Mouse (Mus musculus) testis, adult 2 months (tissue): ENCODE data around the gene Srp54c. TPM values are rescaled to one million over a fixed set of nuclear protein-coding genes. Genes with fewer than 3 reads are reported as not detected.
"Not testable (repeated sequence)": the region's sequence is repeated elsewhere in the genome, so short reads cannot be mapped to it uniquely, and the experiment has no call there.

Experiments used
- H3K27ac ChIP-seq: fragments of 200-500 bp; 2 replicates; pipeline ENCODE4 v1.5.1; 2012; ENCODE audit warnings: low read depth, low read length; ENCODE audit not compliant: control insufficient read depth, insufficient read depth
- H3K27me3 ChIP-seq: fragments of 200-500 bp; 2 replicates; pipeline ENCODE4 v1.6.1; 2012; ENCODE audit warnings: mild to moderate bottlenecking, low read length, moderate library complexity; ENCODE audit not compliant: control insufficient read depth, insufficient read depth
- H3K36me3 ChIP-seq: fragments of 200-500 bp; 2 replicates; pipeline ENCODE4 v1.6.1; 2012; ENCODE audit warnings: mild to moderate bottlenecking, low read length; ENCODE audit not compliant: control insufficient read depth, insufficient read depth
- H3K4me1 ChIP-seq: fragments of 200-500 bp; 2 replicates; pipeline ENCODE4 v1.6.1; 2012; ENCODE audit warnings: low read length; ENCODE audit not compliant: control insufficient read depth, insufficient read depth
- H3K4me3 ChIP-seq: fragments of 200-500 bp; 2 replicates; pipeline ENCODE4 v1.5.1; 2012; ENCODE audit warnings: low read depth, mild to moderate bottlenecking, low read length, moderate library complexity, mixed read lengths; ENCODE audit not compliant: control insufficient read depth
- polyA plus RNA-seq: library from polyadenylated mRNA; depleted of rRNA; stranded (reverse); fragments of >200 nt; gene quantifications from 2 replicates; pipeline ENCODE4 v1.2.3, GENCODE M21; 2012; rRNA removed

Srp54c gene
- polyA plus RNA-seq = 29.0 and 38.4 TPM in 2 replicates

- H3K4me3 ChIP-seq = peak within 1 kb of the TSS; percentile 76
- not testable (repeated sequence) for H3K4me1 ChIP-seq, H3K27me3 ChIP-seq, H3K36me3 ChIP-seq, H3K27ac ChIP-seq
Measured at GRCm38 (mm10) chr12:55229626-55230519, at the start of gene Srp54c. Gene Srp54c, plus strand, starts transcription at chr12:55230168.

GRCm38 (mm10) chr12:55187686-55188085, 42.3 kb upstream of the Srp54c start:
- H3K27me3 ChIP-seq, H3K27ac ChIP-seq, H3K4me1 ChIP-seq, H3K36me3 ChIP-seq, H3K4me3 ChIP-seq: not testable (repeated sequence)

GRCm38 (mm10) chr12:55189127-55189526, 40.8 kb upstream of the Srp54c start:
- not testable (repeated sequence) for H3K27ac ChIP-seq, H3K36me3 ChIP-seq, H3K4me3 ChIP-seq, H3K4me1 ChIP-seq, H3K27me3 ChIP-seq

- not testable (repeated sequence) for H3K27ac ChIP-seq, H3K4me3 ChIP-seq, H3K36me3 ChIP-seq, H3K27me3 ChIP-seq, H3K4me1 ChIP-seq
Measured at GRCm38 (mm10) chr12:55199306-55199705, 30.7 kb upstream of the Srp54c start, which contains the start of gene 1700047I17Rik2. Gene 1700047I17Rik2, plus strand, starts transcription at chr12:55199592.

- not testable (repeated sequence) for H3K27ac ChIP-seq, H3K36me3 ChIP-seq, H3K27me3 ChIP-seq, H3K4me1 ChIP-seq, H3K4me3 ChIP-seq
Measured at GRCm38 (mm10) chr12:55199799-55200198, 30.2 kb upstream of the Srp54c start.

GRCm38 (mm10) chr12:55212944-55213343, 17.0 kb upstream of the Srp54c start:
- H3K27me3 ChIP-seq, H3K4me3 ChIP-seq, H3K4me1 ChIP-seq, H3K36me3 ChIP-seq, H3K27ac ChIP-seq: not testable (repeated sequence)

GRCm38 (mm10) chr12:55230520-55230861, 523 bp downstream of the Srp54c start:
- H3K4me3 ChIP-seq = peak overlapping the region; percentile 76
- H3K36me3 ChIP-seq, H3K4me1 ChIP-seq, H3K27me3 ChIP-seq, H3K27ac ChIP-seq: not testable (repeated sequence)

GRCm38 (mm10) chr12:55242243-55242642, 12.3 kb downstream of the Srp54c start:
- not testable (repeated sequence) for H3K36me3 ChIP-seq, H3K4me3 ChIP-seq, H3K27ac ChIP-seq, H3K4me1 ChIP-seq, H3K27me3 ChIP-seq

GRCm38 (mm10) chr12:55261950-55262349, 32.0 kb downstream of the Srp54c start:
- not testable (repeated sequence) for H3K36me3 ChIP-seq, H3K27me3 ChIP-seq, H3K27ac ChIP-seq, H3K4me3 ChIP-seq, H3K4me1 ChIP-seq

GRCm38 (mm10) chr12:55263385-55263784, 33.4 kb downstream of the Srp54c start:
- H3K4me1 ChIP-seq, H3K27ac ChIP-seq, H3K4me3 ChIP-seq, H3K27me3 ChIP-seq, H3K36me3 ChIP-seq: not testable (repeated sequence)
